Mouse (Mus musculus) myocyte (in vitro differentiated cells): ENCODE data around the gene F11. TPM values are rescaled to one million over a fixed set of nuclear protein-coding genes. Genes with fewer than 3 reads are reported as not detected.

ENCODE experiments used
- H3K27me3 ChIP-seq: one replicate; pipeline ENCODE4 v1.6.1; 2011; ENCODE audit not compliant: control insufficient read depth, insufficient read depth, insufficient read length
- H3K36me3 ChIP-seq: one replicate; pipeline ENCODE4 v1.6.1; 2011; ENCODE audit not compliant: control insufficient read depth, insufficient read depth
- H3K4me2 ChIP-seq: one replicate; pipeline ENCODE4 v1.6.1; 2011; ENCODE audit warnings: low read depth, control low read depth
- H3K4me3 ChIP-seq: one replicate; pipeline ENCODE4 v1.5.1; 2011; ENCODE audit warnings: mild to moderate bottlenecking, control low read depth, moderate library complexity
- H3K79me2 ChIP-seq: one replicate; pipeline ENCODE4 v1.6.1; 2011; ENCODE audit not compliant: control insufficient read depth, insufficient read depth
- H3ac ChIP-seq: one replicate; pipeline ENCODE4 v1.6.1; 2011; ENCODE audit not compliant: control insufficient read depth, insufficient read length
- CEBPB ChIP-seq: IDR thresholded peaks from 2 replicates; pipeline ENCODE4 v1.6.1; 2011; ENCODE audit warnings: mild to moderate bottlenecking, moderate library complexity; ENCODE audit not compliant: poor library complexity, insufficient read depth, severe bottlenecking
- E2F4 ChIP-seq: IDR thresholded peaks from one replicate; pipeline ENCODE4 v1.6.1; 2011; ENCODE audit warnings: mild to moderate bottlenecking, control low read depth, moderate library complexity; ENCODE audit not compliant: insufficient read depth
- MAX ChIP-seq: IDR thresholded peaks from one replicate; pipeline ENCODE4 v1.6.1; 2011; ENCODE audit warnings: low read depth, mild to moderate bottlenecking, control low read depth
- MYOD1 ChIP-seq, 3 experiments: IDR thresholded peaks; one replicate each; pipeline ENCODE4 v1.6.1; 2011; ENCODE audit warnings: control low read depth in 2 of 3, low read depth in 2 of 3, mild to moderate bottlenecking in 2 of 3, moderate library complexity in 1 of 3; ENCODE audit not compliant: insufficient read length in 2 of 3, control insufficient read depth in 1 of 3
- MYOG ChIP-seq, 3 experiments: IDR thresholded peaks; one replicate each; pipeline ENCODE4 v1.6.1; 2011; ENCODE audit warnings: control low read depth in 2 of 3, low read depth in 2 of 3, mild to moderate bottlenecking in 2 of 3; ENCODE audit not compliant: insufficient read length in 2 of 3, control insufficient read depth in 1 of 3, insufficient read depth in 1 of 3
- POLR2A ChIP-seq: IDR thresholded peaks from one replicate; pipeline ENCODE4 v1.6.1; 2011; ENCODE audit warnings: low read depth, mild to moderate bottlenecking, control low read depth, moderate library complexity; ENCODE audit not compliant: insufficient read length
- POLR2AphosphoS2 ChIP-seq: IDR thresholded peaks from one replicate; pipeline ENCODE4 v1.6.1; 2011; ENCODE audit warnings: low read depth, control low read depth; ENCODE audit not compliant: insufficient read length
- REST ChIP-seq: IDR thresholded peaks from one replicate; pipeline ENCODE4 v1.6.1; 2011; ENCODE audit warnings: mild to moderate bottlenecking, control low read depth, moderate library complexity; ENCODE audit not compliant: insufficient read depth, insufficient read length
- SRF ChIP-seq: IDR thresholded peaks from one replicate; pipeline ENCODE4 v1.6.1; 2011; ENCODE audit warnings: low read depth; ENCODE audit not compliant: control insufficient read depth, insufficient read length
- TCF12 ChIP-seq: IDR thresholded peaks from one replicate; pipeline ENCODE4 v1.6.1; 2011; ENCODE audit warnings: mild to moderate bottlenecking, control low read depth; ENCODE audit not compliant: poor library complexity, insufficient read depth, severe bottlenecking
- TCF3 ChIP-seq: IDR thresholded peaks from one replicate; pipeline ENCODE4 v1.6.1; 2011; ENCODE audit warnings: low read depth, control low read depth; ENCODE audit not compliant: insufficient read length
- USF1 ChIP-seq: IDR thresholded peaks from one replicate; pipeline ENCODE4 v1.6.1; 2011; ENCODE audit warnings: low read depth, mild to moderate bottlenecking, control low read depth, moderate library complexity
- polyA plus RNA-seq: library from polyadenylated mRNA; unstranded; fragments of >200 nt; fragmentation: generic; extraction: Trizol; gene quantifications from one replicate; pipeline ENCODE4 v1.2.1, GENCODE M21; 2012; ENCODE audit warnings: missing spikeins

F11 gene
- not detected for polyA plus RNA-seq

DNA sequence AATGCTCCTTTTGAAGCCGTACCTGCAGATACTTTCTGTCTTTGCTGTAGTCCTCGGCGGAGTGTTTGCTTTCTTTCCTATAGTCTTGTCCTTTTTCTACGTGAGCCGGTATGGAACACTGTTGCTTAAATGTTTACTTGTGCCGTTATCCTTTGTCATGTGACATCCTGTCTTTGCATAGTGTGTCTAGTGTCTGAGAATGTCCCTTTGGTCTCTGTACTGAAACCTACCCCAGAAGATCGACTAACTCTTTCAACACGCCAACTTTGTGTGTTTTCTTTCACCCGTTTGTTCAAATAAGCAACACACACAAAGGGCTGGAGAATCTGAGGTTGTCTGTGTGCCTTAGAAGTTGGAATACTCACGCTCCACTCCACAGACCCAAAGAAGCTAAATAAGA is at the start of gene F11:
Gene F11 (minus strand): TSS at position 112 of the 400 bp plus-strand sequence.
- H3K4me3 ChIP-seq = no peak within 1 kb of the TSS
- no peak for TF ChIP-seq REST
- no peak for TF ChIP-seq CEBPB
- TF ChIP-seq SRF = no peak
- no peak for TF ChIP-seq USF1
- no peak within 1 kb of the TSS for H3ac ChIP-seq

GRCm38 (mm10) chr8:45310967-45311366 is 49.1 kb upstream of the F11 start:
- no peaks in the 10 kb centered on the region for H3K36me3 ChIP-seq
- no peak overlapping the region for H3K4me3 ChIP-seq
- no peaks in the 10 kb centered on the region for H3K27me3 ChIP-seq
- no peak overlapping the region for H3ac ChIP-seq
- no peak for TF ChIP-seq CEBPB
- TF ChIP-seq TCF3 = no peak
- TF ChIP-seq MYOD1 (IDR thresholded peaks at IDR 0.05; ENCODE audit: control insufficient read depth in 1 of 3, insufficient read length in 2 of 3, low read depth in 2 of 3) = no peak
- TF ChIP-seq E2F4 = no peak
- TF ChIP-seq POLR2A = no peak
- no peak for TF ChIP-seq MYOG (IDR thresholded peaks at IDR 0.05; ENCODE audit: control insufficient read depth in 1 of 3, insufficient read depth in 1 of 3, insufficient read length in 2 of 3, low read depth in 2 of 3)
- TF ChIP-seq USF1 = no peak
- no peak for TF ChIP-seq TCF12
- no peak for TF ChIP-seq REST
- no peak for TF ChIP-seq POLR2AphosphoS2
- no peak for TF ChIP-seq MAX
- no peak for TF ChIP-seq SRF
- no peaks in the 10 kb centered on the region for H3K79me2 ChIP-seq
- no peak overlapping the region for H3K4me2 ChIP-seq

More for the DNA sequence above, at the start of gene F11:
- Histone ChIP-seq H3K36me3 (no peaks in the 10 kb centered on the region), H3K4me2 (no peak within 1 kb of the TSS), H3K79me2 (no peaks in the 10 kb centered on the region), H3K27me3 (no peaks in the 10 kb centered on the region)

DNA sequence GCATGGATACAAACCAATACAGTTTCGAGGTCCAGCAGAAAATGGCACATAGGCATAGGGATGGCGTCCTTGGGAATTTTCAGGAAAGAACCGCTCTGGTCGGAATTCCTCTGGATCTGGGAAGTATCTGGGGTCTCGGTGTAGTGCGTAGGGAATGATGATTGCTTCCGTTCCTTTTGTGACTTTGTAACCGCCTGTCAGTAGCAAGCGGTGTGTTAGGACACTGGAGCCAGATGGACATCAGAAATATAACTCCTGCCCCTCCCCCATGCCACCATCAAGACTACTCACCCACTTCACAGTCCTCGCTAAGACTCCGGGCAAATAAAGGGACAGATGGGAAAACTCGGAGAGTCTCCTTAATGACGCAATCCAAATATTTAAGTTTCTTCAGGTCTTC is 46.5 kb upstream of the F11 start, which contains the start of gene Gm45753:
Gene Gm45753 (minus strand): TSS at position 101 of the 400 bp plus-strand sequence.
- no peaks in the 10 kb centered on the region for H3K36me3 ChIP-seq
- H3K27me3 ChIP-seq = no peaks in the 10 kb centered on the region
- no peak within 1 kb of the TSS for H3K4me3 ChIP-seq
- H3ac ChIP-seq = no peak within 1 kb of the TSS
- no peaks in the 10 kb centered on the region for H3K79me2 ChIP-seq
- TF ChIP-seq SRF = no peak
- no peak for TF ChIP-seq CEBPB
- no peak within 1 kb of the TSS for H3K4me2 ChIP-seq

GRCm38 (mm10) chr8:45305479-45305878 is 43.6 kb upstream of the F11 start:
- Histone ChIP-seq H3K4me3 (no peak overlapping the region), H3K4me2 (no peak overlapping the region), H3K27me3 (no peaks in the 10 kb centered on the region), H3K36me3 (no peaks in the 10 kb centered on the region), H3K79me2 (no peaks in the 10 kb centered on the region), H3ac (no peak overlapping the region)
- TF ChIP-seq REST (no peak), MAX (no peak), MYOD1 (IDR thresholded peaks at IDR 0.05; ENCODE audit: control insufficient read depth in 1 of 3, insufficient read length in 2 of 3, low read depth in 2 of 3) (no peak), E2F4 (no peak)

DNA sequence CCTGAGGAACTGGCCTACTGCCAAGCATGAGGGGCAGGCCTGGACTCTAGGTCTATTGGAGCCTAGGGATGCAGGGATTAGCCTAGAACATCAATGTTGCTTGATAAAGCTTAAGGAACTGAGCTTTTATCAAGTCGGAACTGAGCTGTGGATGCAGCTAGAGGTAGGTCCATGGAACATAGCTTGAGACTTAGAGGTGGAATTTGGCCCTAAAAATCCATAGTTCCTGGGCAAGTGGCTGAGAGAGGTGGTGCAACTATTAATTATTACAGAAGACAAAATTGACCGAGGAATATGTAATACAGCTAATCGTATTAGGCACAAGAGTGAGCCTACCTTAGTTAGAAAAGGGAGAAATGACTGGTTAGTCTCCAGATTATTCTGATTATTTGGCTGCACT is 42.5 kb upstream of the F11 start:
- H3K79me2 ChIP-seq = no peaks in the 10 kb centered on the region
- no peaks in the 10 kb centered on the region for H3K27me3 ChIP-seq
- no peak overlapping the region for H3K4me3 ChIP-seq
- H3K36me3 ChIP-seq = no peaks in the 10 kb centered on the region
- TF ChIP-seq CEBPB = no peak
- no peak for TF ChIP-seq MAX
- TF ChIP-seq E2F4 = no peak
- TF ChIP-seq TCF12 = no peak
- no peak for TF ChIP-seq MYOD1 (IDR thresholded peaks at IDR 0.05; ENCODE audit: control insufficient read depth in 1 of 3, insufficient read length in 2 of 3, low read depth in 2 of 3)
- no peak for TF ChIP-seq POLR2AphosphoS2
- TF ChIP-seq POLR2A = no peak
- no peak for TF ChIP-seq TCF3
- TF ChIP-seq SRF = no peak
- no peak for TF ChIP-seq REST
- TF ChIP-seq USF1 = no peak
- TF ChIP-seq MYOG (IDR thresholded peaks at IDR 0.05; ENCODE audit: control insufficient read depth in 1 of 3, insufficient read depth in 1 of 3, insufficient read length in 2 of 3, low read depth in 2 of 3) = no peak
- no peak overlapping the region for H3ac ChIP-seq
- H3K4me2 ChIP-seq = no peak overlapping the region
